Mouse (Mus musculus) kidney, embryonic 15.5 days (tissue): ENCODE data around the gene Hapln4. TPM values are rescaled to one million over a fixed set of nuclear protein-coding genes. Genes with fewer than 3 reads are reported as not detected.

ENCODE experiments used
- ATAC-seq: fragments of 200-750 bp; cut with Nextera tagmentation; replicated peaks from 2 replicates; pipeline ENCODE4 v1.8.0; 2017; ENCODE audit warnings: moderate TSS enrichment; ENCODE audit not compliant: low FRiP score
- H3K27ac ChIP-seq: fragments of 300-500 bp; sonication (generic); 2 replicates; pipeline ENCODE4 v1.5.1; 2015; ENCODE audit warnings: mild to moderate bottlenecking, inconsistent platforms
- H3K27me3 ChIP-seq: fragments of 300-500 bp; sonication (generic); 2 replicates; pipeline ENCODE4 v1.6.1; 2015; ENCODE audit warnings: inconsistent platforms
- H3K36me3 ChIP-seq: fragments of 300-500 bp; sonication (generic); 2 replicates; pipeline ENCODE4 v1.6.1; 2015; ENCODE audit warnings: inconsistent platforms
- H3K4me1 ChIP-seq: fragments of 300-500 bp; sonication (generic); 2 replicates; pipeline ENCODE4 v1.6.1; 2015; ENCODE audit warnings: inconsistent platforms
- H3K4me2 ChIP-seq: fragments of 300-500 bp; sonication (generic); 2 replicates; pipeline ENCODE4 v1.6.1; 2015; ENCODE audit warnings: moderate library complexity, mild to moderate bottlenecking, inconsistent platforms
- H3K4me3 ChIP-seq: fragments of 300-500 bp; sonication (generic); replicated peaks from 2 replicates; pipeline ENCODE4 v1.5.1; 2015; ENCODE audit warnings: mild to moderate bottlenecking, inconsistent platforms
- H3K9ac ChIP-seq: fragments of 300-500 bp; sonication (generic); 2 replicates; pipeline ENCODE4 v1.6.1; 2015; ENCODE audit warnings: mild to moderate bottlenecking, inconsistent platforms
- H3K9me3 ChIP-seq: fragments of 300-500 bp; sonication (generic); replicated peaks from 2 replicates; pipeline ENCODE4 v1.6.1; 2016; ENCODE audit warnings: inconsistent platforms
- WGBS: fragments of 180-500 bp; shearing (Covaris S2); methylation state at CpG from one replicate; pipeline ENCODE4 v1.1.7; 2015; ENCODE audit warnings: mixed read lengths; 5-methylcytosine and 5-hydroxymethylcytosine counted together
- polyA plus RNA-seq: library from polyadenylated mRNA; unstranded; fragments of >200 nt; fragmentation: Nextera tagmentation; extraction: Ambion mirVana; gene quantifications from 2 replicates; pipeline ENCODE4 v1.2.1, GENCODE M21; 2015

Hapln4 gene
- polyA plus RNA-seq, 1 experiment from 2014 or later: not detected

GRCm38 (mm10) chr8:70073682-70074081 is 9.6 kb upstream of the Hapln4 start:
- 86% methylated on average over 1 of the region's 1 CpGs for WGBS
- Histone ChIP-seq H3K4me3 (no peak overlapping the region), H3K9ac (no peak overlapping the region), H3K36me3 (peaks cover 34% of the 10 kb centered on the region), H3K4me1 (peaks cover 12% of the 10 kb centered on the region), H3K27me3 (no peaks in the 10 kb centered on the region), H3K4me2 (no peak overlapping the region), H3K9me3 (no peaks in the 10 kb centered on the region), H3K27ac (no peak overlapping the region)
- no peak for ATAC-seq

GRCm38 (mm10) chr8:70081976-70082375 is 1.3 kb upstream of the Hapln4 start:
- H3K36me3 ChIP-seq: no peaks in the 10 kb centered on the region
- 93% methylated on average over 2 of the region's 2 CpGs for WGBS
- H3K27me3 ChIP-seq: peaks cover 58% of the 10 kb centered on the region
- H3K4me3 ChIP-seq: no peak overlapping the region
- no peak overlapping the region for H3K9ac ChIP-seq
- H3K4me1 ChIP-seq: peaks cover 24% of the 10 kb centered on the region
- no peaks in the 10 kb centered on the region for H3K9me3 ChIP-seq
- ATAC-seq: no peak
- no peak overlapping the region for H3K27ac ChIP-seq
- H3K4me2 ChIP-seq: no peak overlapping the region

- H3K27me3 ChIP-seq: peaks cover 82% of the 10 kb centered on the region
- H3K4me1 ChIP-seq: peaks cover 31% of the 10 kb centered on the region
- peak overlapping the region; percentile 75 for H3K4me2 ChIP-seq
- peak overlapping the region; percentile 44 for H3K4me3 ChIP-seq
- no peak for ATAC-seq
- WGBS: 2% methylated on average over 71 of the region's 71 CpGs
- H3K36me3 ChIP-seq: no peaks in the 10 kb centered on the region
- H3K9ac ChIP-seq: peak overlapping the region; percentile 19; the same call in 1 of the 2 replicates
- no peak overlapping the region for H3K27ac ChIP-seq
- H3K9me3 ChIP-seq: no peaks in the 10 kb centered on the region
Measured at GRCm38 (mm10) chr8:70084191-70085065, 1.2 kb downstream of the Hapln4 start.

GRCm38 (mm10) chr8:70086151-70086550 is 2.9 kb downstream of the Hapln4 start:
- H3K9ac ChIP-seq: no peak overlapping the region
- peaks cover 100% of the 10 kb centered on the region for H3K27me3 ChIP-seq
- no peak overlapping the region for H3K27ac ChIP-seq
- no peak overlapping the region for H3K4me2 ChIP-seq
- H3K4me1 ChIP-seq: peaks cover 31% of the 10 kb centered on the region
- no peaks in the 10 kb centered on the region for H3K36me3 ChIP-seq
- ATAC-seq: no peak
- H3K4me3 ChIP-seq: no peak overlapping the region
- WGBS: 44% methylated on average over 1 of the region's 1 CpGs
- H3K9me3 ChIP-seq: no peaks in the 10 kb centered on the region

GRCm38 (mm10) chr8:70087237-70087636 is 4.0 kb downstream of the Hapln4 start:
- Histone ChIP-seq H3K27ac (no peak overlapping the region), H3K4me2 (no peak overlapping the region), H3K9me3 (no peaks in the 10 kb centered on the region), H3K4me1 (peaks cover 31% of the 10 kb centered on the region), H3K36me3 (no peaks in the 10 kb centered on the region), H3K4me3 (peak overlapping the region; percentile 42; the same call in 1 of the 2 replicates), H3K9ac (no peak overlapping the region), H3K27me3 (peaks cover 99% of the 10 kb centered on the region)
- ATAC-seq: no peak
- 4% methylated on average over 7 of the region's 7 CpGs for WGBS

- Histone ChIP-seq H3K36me3 (no peaks in the 10 kb centered on the region), H3K4me1 (peaks cover 29% of the 10 kb centered on the region), H3K9me3 (no peaks in the 10 kb centered on the region), H3K27me3 (peaks cover 94% of the 10 kb centered on the region), H3K4me3 (peak overlapping the region; percentile 42), H3K4me2 (peak overlapping the region; percentile 77), H3K9ac (0 out of 2 replicates have a peak overlapping the region, but pooled peaks have one; percentile 5), H3K27ac (no peak overlapping the region)
- WGBS: 4% methylated on average over 56 of the region's 56 CpGs
- peak; percentile 73 for ATAC-seq
Measured at GRCm38 (mm10) chr8:70087836-70088650, 4.8 kb downstream of the Hapln4 start.

GRCm38 (mm10) chr8:70089296-70089960 is 6.2 kb downstream of the Hapln4 start:
- no peak overlapping the region for H3K4me3 ChIP-seq
- H3K9me3 ChIP-seq: no peaks in the 10 kb centered on the region
- no peak overlapping the region for H3K4me2 ChIP-seq
- no peaks in the 10 kb centered on the region for H3K36me3 ChIP-seq
- 64% methylated on average over 9 of the region's 9 CpGs for WGBS
- H3K4me1 ChIP-seq: peaks cover 15% of the 10 kb centered on the region
- H3K27ac ChIP-seq: no peak overlapping the region
- H3K27me3 ChIP-seq: peaks cover 83% of the 10 kb centered on the region
- no peak for ATAC-seq
- no peak overlapping the region for H3K9ac ChIP-seq

- Histone ChIP-seq H3K27ac (no peak overlapping the region), H3K4me1 (peaks cover 6% of the 10 kb centered on the region), H3K9me3 (no peaks in the 10 kb centered on the region; the same call in 1 of the 2 replicates), H3K9ac (no peak overlapping the region), H3K4me2 (no peak overlapping the region), H3K36me3 (no peaks in the 10 kb centered on the region), H3K27me3 (peaks cover 49% of the 10 kb centered on the region), H3K4me3 (no peak overlapping the region)
- WGBS: 51% methylated on average over 8 of the region's 8 CpGs
- ATAC-seq: no peak
Measured at GRCm38 (mm10) chr8:70092786-70093185, 9.5 kb downstream of the Hapln4 start.

- no peak overlapping the region for H3K4me2 ChIP-seq
- 71% methylated on average over 8 of the region's 8 CpGs for WGBS
- H3K9me3 ChIP-seq: no peaks in the 10 kb centered on the region; the same call in 1 of the 2 replicates
- H3K27me3 ChIP-seq: 0 out of 2 replicates have a peak, but pooled peaks cover 3% of the 10 kb centered on the region
- no peak overlapping the region for H3K4me3 ChIP-seq
- no peak overlapping the region for H3K9ac ChIP-seq
- ATAC-seq: no peak
- no peaks in the 10 kb centered on the region for H3K4me1 ChIP-seq
- H3K36me3 ChIP-seq: no peaks in the 10 kb centered on the region
- H3K27ac ChIP-seq: no peak overlapping the region
Measured at GRCm38 (mm10) chr8:70099276-70099675, 16.0 kb downstream of the Hapln4 start.

GRCm38 (mm10) chr8:70100241-70100640 is 17.0 kb downstream of the Hapln4 start:
- 82% methylated on average over 8 of the region's 8 CpGs for WGBS
- no peak overlapping the region for H3K9ac ChIP-seq
- H3K4me3 ChIP-seq: no peak overlapping the region
- no peak for ATAC-seq
- H3K27me3 ChIP-seq: 0 out of 2 replicates have a peak, but pooled peaks cover 3% of the 10 kb centered on the region
- no peaks in the 10 kb centered on the region; the same call in 1 of the 2 replicates for H3K9me3 ChIP-seq
- no peak overlapping the region for H3K27ac ChIP-seq
- H3K36me3 ChIP-seq: no peaks in the 10 kb centered on the region
- H3K4me2 ChIP-seq: no peak overlapping the region
- H3K4me1 ChIP-seq: no peaks in the 10 kb centered on the region

GRCm38 (mm10) chr8:70104506-70104905 is 21.2 kb downstream of the Hapln4 start:
- no peak for ATAC-seq
- H3K9me3 ChIP-seq: no peaks in the 10 kb centered on the region
- H3K9ac ChIP-seq: no peak overlapping the region
- no peak overlapping the region for H3K4me3 ChIP-seq
- H3K4me2 ChIP-seq: no peak overlapping the region
- H3K27ac ChIP-seq: no peak overlapping the region
- 15% methylated on average over 6 of the region's 6 CpGs for WGBS
- H3K36me3 ChIP-seq: no peaks in the 10 kb centered on the region
- H3K4me1 ChIP-seq: no peaks in the 10 kb centered on the region
- peaks cover 16% of the 10 kb centered on the region for H3K27me3 ChIP-seq
